Mouse (Mus musculus): Measurements from ENCODE around the gene Atp1b1.

DNA sequence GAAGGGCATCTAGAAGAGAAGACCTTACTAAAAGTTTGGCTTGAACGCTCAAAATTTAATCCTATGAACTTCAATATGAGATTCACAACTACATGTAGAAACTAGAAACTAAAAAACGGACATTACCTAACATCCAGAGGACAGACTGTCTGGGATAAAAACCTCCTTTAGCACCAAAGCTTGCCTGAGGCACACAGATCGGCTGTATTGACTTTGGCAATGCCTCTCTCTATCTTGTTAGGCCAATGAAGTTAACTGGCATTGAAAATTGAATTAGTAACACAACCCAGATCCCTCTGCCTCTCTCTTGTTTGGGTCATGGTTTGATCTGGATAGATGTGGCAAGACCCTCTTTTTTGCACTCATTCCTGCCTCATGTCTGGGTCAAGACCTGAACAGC, 24.7 kb upstream of the Atp1b1 start:
- TF ChIP-seq CTCF (IDR thresholded peaks at IDR 0.05; ENCODE audit: low read depth, low read length) (no peak), POLR2A (IDR thresholded peaks at IDR 0.05; ENCODE audit: insufficient read depth, low read length) (no peak)

Measured in ES-Bruce4 (cell line).